Mouse (Mus musculus): ENCODE data around the gene Tnpo2. TPM values are rescaled to one million over a fixed set of nuclear protein-coding genes. Genes with fewer than 3 reads are reported as not detected.
"Not testable (repeated sequence)": the region's sequence is repeated elsewhere in the genome, so short reads cannot be mapped to it uniquely, and the experiment has no call there.

Tnpo2 gene
- total RNA-seq, 2 experiments from 2014 or later: 165 to 171 TPM

DNA sequence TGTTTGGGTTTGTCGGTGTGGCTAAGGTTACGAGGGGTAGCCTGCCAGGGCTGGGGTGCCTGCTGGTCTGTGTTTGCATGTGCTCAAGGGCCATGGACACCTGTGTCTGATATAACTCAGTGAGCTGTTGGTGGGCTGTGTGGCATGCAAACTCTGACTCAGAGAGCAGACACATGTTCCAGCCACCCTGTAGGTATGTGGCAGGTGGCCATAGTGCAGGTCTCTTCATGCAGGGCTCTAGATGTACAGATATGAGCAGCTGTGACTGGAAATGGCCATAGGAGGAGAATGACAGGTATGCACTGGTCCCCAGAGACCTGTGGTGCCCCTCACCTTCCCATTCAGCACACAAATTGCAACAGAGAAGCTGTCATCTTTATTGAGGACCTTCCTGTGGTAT is 30.4 kb downstream of the Tnpo2 start:
- DNase-seq (ENCODE audit: low spot score in 2 of 2): no peak
- intact Hi-C loops (cut with DNase I): no loop called here

DNA sequence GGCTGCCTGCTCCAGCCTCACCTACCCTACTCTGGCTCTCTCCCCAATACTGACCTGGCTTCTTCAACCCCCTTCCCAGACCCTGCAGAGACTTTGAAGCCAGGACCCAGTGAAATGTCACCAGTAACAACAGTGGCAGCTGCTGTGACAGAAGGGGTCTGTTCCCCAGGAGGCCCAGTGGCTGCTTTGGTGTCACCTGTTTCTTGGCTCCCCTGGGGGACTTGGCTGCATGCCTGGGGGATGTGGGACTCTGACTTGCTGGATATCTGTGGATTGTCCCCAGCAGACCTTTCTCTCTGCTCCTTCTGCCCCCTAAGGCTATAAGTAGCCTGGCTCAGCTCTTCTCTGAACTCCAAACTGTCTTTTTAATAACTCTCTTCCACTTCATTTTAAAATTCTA is 31.3 kb downstream of the Tnpo2 start, which contains the start of gene Gm5741:
Gm5741 (minus strand) TSS at position 1 of the 400 bp plus-strand sequence.
- no peak for DNase-seq (ENCODE audit: low spot score in 2 of 2)
- intact Hi-C loops (cut with DNase I): no loop called here

DNA sequence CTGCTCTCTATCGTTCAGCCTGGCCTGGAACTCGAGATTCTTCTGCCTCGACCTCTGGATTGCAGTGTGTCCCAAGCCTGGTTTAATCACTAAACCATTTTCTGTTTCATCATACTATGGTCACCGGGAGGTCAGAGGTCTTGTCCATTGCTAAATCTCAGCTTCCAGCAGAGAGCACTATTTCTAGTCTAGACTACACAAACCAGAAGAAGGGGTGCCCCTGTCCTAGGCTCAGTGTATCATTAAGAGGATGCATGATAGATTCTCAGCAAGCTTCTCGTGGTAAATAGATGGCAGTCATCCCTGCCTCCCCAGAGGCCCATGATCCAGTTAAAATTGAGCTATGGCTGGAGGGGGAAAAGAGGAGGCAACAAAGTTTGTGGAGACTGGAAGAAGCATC is 34.3 kb downstream of the Tnpo2 start:
- intact Hi-C loops (cut with DNase I): no loop called here

DNA sequence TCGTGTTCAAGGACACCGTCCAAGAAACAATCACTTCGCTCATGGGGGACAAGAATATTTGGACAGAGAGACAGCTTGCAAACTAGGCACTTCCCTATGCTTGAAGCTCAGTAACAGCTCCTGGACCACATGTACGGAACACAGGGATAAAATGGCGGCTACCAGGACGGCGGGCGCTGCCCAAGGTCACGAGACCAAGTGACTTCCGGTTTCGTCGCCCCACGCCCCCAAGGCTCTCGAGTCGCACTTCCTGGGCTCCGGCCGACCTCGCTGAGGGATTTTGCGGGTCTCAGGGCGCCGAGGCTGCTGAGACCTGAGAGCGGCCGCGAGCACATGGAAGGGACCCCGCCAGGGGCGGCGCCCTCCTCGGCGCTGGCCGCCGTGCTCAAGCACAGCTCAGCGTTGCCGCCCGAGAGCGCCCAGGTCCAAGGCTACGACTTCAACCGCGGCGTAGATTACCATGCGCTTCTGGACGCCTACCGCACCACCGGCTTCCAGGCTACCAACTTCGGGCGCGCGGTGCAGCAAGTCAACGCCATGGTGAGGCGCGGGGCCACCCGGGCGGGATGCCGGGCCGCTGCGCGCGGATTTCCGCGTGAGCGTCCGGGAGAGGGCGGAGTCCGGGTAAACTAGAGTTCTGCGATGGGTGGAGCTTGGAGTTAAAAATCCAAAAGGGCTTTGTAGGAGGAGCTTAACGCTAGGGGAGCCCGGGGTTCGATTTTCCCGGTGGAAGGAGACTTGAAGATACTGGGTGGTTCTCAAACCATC is 35.0 kb downstream of the Tnpo2 start, which contains the start of gene Dhps:
Dhps (plus strand) TSS at position 244 of the 768 bp plus-strand sequence.
- peak; percentile 93 to 94 for DNase-seq (ENCODE audit: low spot score in 2 of 2)
- intact Hi-C loops (cut with DNase I): no loop called here

More for the DNA sequence above, 34.3 kb downstream of the Tnpo2 start:
- no peak for DNase-seq (ENCODE audit: low spot score in 2 of 2)

DNA sequence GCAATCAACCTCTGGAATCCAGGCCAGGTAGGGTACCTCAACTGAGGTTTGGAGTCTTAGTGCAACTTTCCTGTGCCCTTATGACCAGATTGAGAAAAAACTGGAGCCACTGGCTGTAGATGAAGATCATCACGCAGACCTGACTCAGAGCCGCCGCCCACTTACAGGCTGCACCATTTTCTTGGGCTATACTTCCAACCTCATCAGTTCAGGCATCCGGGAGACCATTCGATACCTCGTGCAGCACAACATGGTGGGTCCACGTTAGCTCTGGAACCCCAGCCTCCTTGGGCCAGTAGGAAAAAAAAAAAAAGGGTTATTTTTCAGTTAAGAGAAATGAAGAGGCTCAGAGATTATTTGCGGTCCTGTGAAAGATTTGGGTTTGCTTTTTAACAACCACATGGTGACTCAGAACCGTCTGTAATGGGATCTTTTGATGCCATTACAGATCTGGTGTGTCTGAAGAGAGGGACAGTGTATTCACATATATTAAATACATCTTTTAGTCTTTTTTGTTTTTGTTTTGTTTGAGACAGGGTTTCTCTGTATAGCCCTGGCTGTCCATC is 35.7 kb downstream of the Tnpo2 start:
- intact Hi-C loops (cut with DNase I): no loop called here
- no peak for DNase-seq (ENCODE audit: low spot score in 2 of 2)

DNA sequence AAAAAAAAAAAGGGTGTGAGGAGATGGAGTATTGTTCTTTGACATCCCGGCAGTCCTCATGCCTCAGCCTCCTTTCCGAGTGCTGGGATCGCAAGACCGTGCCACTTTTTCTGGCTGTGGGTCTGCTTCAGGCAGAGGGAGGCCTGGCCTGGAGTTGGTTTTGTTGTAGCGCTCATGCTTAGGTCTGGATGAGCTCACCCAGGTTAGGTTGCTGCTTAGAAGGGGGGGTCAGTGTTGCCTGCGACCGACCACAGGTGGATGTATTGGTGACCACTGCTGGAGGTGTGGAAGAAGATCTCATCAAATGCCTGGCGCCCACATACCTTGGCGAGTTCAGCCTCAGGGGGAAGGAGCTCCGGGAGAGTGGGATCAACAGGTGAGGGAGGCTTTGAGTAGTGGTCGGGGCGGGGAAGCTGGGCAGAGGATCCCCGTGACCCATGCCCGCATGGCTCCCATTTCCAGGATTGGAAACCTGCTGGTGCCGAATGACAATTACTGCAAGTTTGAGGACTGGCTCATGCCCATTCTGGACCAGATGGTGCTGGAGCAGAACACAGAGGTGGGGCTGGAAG is 36.4 kb downstream of the Tnpo2 start:
- no peak for DNase-seq (ENCODE audit: low spot score in 2 of 2)
- intact Hi-C loops (cut with DNase I): no loop called here

DNA sequence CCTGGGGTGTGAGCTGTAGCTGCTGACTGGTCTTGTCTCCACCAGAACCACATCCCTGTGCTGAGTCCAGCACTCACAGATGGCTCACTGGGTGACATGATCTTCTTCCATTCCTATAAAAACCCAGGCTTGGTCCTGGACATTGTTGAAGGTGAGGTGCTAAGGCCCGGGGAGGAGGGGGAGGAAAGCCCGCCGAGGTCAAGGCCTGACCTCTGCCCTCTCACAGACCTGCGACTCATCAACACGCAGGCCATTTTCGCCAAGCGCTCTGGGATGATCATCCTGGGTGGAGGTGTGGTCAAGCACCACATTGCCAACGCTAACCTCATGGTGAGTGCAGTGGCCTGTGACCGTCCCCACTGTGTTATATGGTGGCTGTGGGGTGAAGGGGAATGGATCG is 37.5 kb downstream of the Tnpo2 start:
- intact Hi-C loops (cut with DNase I): no loop called here
- DNase-seq (ENCODE audit: low spot score in 2 of 2): no peak

DNA sequence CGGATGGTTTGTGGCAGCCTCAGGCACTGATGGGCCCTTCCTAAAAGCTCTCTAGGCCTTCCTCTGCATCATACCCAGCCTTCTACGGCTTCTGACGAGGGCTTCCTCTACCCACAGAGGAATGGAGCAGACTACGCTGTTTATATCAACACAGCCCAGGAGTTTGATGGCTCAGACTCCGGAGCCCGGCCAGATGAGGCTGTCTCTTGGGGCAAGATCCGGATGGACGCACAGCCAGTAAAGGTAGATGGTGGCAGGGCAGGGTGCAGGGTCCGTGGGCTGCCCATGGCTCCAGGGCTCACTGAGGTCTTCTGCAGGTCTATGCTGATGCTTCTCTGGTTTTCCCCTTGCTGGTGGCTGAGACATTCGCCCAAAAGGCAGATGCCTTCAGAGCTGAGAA is 37.9 kb downstream of the Tnpo2 start:
- no peak for DNase-seq (ENCODE audit: low spot score in 2 of 2)
- intact Hi-C loops (cut with DNase I): no loop called here

DNA sequence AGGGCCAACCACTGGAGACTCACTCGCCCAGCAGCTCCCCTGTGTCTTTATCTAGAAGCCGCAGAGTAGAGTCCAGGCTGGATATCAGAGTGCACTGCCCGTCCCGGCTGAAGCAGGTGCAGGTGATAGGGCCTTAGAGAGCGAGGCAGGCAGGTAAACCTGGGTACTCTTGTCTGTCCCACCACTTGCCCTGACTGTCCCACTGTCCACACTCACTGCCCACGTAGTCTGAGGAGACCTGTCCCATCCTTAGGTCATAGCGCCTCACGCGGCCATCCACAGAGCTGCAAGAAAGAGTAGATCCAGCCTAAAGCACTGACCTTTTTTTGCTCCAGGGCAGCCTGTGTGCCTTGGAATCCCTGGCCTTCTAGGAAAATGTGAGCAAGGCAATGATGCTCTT is 39.3 kb downstream of the Tnpo2 start:
- intact Hi-C loops (cut with DNase I): no loop called here
- DNase-seq (ENCODE audit: low spot score in 2 of 2): no peak

DNA sequence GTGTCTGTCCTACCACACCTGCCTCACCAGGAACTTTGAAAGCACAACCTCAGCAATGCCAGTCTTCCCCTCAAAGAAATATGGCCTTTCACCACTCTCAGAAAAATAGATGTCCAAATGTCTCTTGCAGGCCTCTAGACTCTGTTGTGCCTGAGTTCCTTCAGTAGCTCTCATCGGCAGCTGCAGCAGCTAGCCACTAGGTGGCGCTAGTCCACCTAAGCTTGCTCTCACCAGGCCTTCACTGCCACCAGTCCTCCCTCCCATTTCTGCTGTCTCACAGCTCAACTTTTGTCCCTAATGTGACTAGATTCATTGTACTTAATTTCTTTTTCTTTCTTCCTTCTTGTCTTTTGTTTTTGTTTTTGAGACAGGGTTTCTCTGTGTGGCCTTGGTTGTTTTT is 40.3 kb downstream of the Tnpo2 start:
- DNase-seq (ENCODE audit: low spot score in 2 of 2): peak; percentile 89 to 91
- intact Hi-C loops (cut with DNase I): no loop called here

DNA sequence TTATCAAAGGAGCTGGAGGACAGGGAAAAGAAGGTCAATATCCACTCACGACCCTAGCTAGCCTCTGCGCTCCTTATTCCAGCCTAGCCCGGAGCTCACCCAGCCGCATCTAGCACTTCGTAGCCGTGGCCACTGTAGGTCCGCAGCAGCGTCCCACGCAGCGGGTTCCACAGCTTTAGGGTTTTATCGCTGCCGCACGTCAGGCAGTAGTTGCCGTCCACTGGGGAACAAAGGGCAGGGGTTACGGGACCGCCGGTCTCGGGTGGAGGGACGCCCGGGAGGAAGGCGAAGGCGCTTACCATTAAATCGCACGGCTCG is 43.5 kb downstream of the Tnpo2 start:
- no peak for DNase-seq (ENCODE audit: low spot score in 2 of 2)
- intact Hi-C loops (cut with DNase I): loop anchor here (10.0 kb wide), 1 partner anchor 215 kb away; the partner anchor contains the start of genes Orc6 and Vps35

DNA sequence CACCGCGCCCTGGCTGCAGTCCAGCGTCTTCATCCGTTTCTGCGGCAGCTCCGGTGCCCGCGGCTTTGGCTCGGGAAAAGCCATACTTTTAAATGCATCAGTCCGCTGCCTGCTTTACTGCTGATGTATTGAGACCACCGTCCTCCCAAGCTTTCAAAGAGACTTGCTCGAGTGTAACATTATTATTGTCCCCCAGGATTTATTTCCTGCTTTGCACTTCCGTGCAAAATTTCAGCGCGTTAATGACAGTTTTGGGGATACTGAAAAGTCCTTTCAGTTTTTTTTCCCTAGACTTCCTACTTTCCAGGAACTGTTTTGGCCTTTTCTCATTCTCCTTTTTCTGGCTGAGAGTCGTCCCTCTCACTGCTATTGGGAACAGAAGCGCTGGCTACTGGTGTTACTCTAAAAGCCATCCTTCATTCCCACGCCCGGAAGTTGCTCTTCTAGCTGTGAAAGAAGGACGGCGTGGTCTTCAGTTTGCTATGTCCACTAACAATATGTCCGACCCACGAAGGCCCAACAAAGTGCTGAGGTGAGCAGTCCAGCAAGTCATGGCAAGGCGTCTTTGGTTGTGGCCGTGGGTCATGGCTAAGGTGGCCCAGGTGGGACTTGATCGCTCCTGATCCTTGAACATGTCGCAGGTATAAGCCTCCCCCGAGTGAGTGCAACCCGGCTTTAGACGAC is 44.0 kb downstream of the Tnpo2 start, which contains the start of gene Wdr83os:
Wdr83os (plus strand) TSS at position 209 of the 684 bp plus-strand sequence.
- DNase-seq (ENCODE audit: low spot score in 2 of 2): peak in 1 of 2 experiments; percentile 59
- intact Hi-C loops (cut with DNase I): loop anchor here (10.0 kb wide), 1 partner anchor 214 kb away; the partner anchor contains the start of genes Orc6 and Vps35

DNA sequence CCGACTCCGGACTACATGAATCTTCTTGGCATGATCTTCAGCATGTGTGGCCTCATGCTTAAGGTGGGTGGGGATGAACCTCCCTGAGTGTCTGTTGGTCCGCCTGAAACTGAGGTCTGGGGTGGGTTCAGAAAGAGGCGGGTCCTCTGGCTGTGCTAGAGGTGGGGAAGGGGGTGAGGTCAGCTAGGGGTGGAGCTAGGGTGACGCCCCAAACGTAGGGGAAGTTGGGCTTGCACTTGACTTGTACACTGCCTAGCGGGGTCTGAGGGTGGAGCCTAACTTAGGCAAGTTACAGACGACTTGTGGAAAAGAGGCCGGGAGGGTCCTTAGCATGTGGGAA is 44.5 kb downstream of the Tnpo2 start, which contains the start of gene Wdr83:
Wdr83 (minus strand) TSS at position 91 of the 340 bp plus-strand sequence.
- intact Hi-C loops (cut with DNase I): loop anchor here (10.0 kb wide), 1 partner anchor 214 kb away; the partner anchor contains the start of genes Orc6 and Vps35
- no peak for DNase-seq (ENCODE audit: low spot score in 2 of 2)

DNA sequence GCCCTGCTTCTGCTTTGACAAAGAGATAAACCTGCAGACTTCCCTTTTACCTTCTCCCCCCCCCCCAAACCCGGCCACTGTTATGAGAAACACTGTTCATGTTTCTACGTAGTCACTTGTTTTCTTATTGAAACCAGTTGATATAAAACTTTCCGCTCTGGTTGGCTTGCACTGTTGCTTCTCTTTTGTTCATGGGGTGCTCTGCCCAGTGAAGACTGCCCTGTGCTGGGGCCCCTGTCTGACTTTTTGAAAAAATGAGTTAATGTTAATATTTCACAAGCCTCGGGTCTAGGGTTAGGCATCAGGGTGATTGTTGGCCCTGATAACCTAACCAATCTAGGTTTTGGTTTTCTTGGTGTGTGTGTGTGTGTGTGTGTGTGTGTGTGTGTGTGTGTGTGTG is 45.5 kb downstream of the Tnpo2 start:
- DNase-seq (ENCODE audit: low spot score in 2 of 2): not testable (repeated sequence)
- intact Hi-C loops (cut with DNase I): loop anchor here (2.0 to 10.0 kb wide), 2 partner anchors 89 to 213 kb away; partner anchors contain the start of genes Orc6 and Vps35

DNA sequence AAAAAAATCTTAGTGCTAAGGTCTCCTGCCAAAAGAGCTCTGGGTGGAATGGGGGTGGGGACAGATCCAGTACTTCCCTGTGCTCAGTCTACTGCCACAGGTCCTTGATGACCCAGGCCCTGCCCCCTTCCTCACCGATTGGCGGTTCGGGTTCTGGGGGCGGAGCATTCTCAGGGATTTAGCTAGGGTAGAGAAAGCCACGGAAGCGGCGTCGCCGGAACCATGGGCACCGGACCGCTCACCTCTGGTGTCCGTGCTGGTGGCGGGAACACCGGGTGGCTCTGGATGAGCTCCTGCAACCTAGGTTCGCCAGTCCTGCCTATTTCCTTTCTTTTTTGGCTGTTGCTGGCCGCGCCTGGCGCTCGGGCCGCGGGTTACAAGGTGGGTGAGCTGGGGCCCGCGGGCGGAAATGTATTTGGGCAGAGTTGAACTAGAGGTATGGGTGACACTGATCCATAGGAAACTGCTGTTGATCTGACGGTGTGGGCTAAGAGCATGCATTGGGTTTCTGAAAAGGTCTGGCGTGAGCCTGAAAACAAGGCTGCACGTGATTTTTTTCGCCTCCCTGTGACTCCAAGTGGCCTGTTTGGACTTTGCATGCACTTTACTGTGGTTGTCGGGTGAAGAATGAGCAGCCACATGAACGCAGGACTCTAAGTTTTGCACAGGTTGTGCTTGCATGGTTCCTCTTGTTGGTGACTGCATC is 46.5 kb downstream of the Tnpo2 start, which contains the start of gene Man2b1:
Man2b1 (plus strand) TSS at position 163 of the 706 bp plus-strand sequence.
- intact Hi-C loops (cut with DNase I): loop anchor here (2.0 to 10.0 kb wide), 2 partner anchors 88 to 212 kb away; partner anchors contain the start of genes Orc6 and Vps35
- DNase-seq (ENCODE audit: low spot score in 2 of 2): peak; percentile 89 to 93

DNA sequence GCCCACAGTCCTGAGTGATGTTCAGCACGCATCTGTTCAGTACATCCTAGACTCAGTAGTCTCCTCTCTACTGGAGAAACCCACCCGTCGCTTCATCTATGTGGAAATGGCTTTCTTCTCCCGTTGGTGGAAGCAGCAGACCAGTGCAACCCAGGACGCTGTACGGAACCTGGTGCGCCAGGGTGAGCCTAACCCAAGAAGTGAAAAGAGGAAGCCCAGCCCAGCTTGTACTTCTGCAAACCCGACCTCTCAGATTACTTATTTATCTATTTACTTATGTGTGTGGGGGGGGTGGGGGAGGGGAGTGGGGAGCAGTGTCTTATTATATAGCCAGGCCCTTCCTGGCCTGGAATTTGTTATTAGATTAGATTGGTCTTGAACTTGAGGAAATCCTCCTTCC is 47.9 kb downstream of the Tnpo2 start:
- no peak for DNase-seq (ENCODE audit: low spot score in 2 of 2)
- intact Hi-C loops (cut with DNase I): loop anchor here (10.0 kb wide), 1 partner anchor 210 kb away; the partner anchor contains the start of genes Orc6 and Vps35

DNA sequence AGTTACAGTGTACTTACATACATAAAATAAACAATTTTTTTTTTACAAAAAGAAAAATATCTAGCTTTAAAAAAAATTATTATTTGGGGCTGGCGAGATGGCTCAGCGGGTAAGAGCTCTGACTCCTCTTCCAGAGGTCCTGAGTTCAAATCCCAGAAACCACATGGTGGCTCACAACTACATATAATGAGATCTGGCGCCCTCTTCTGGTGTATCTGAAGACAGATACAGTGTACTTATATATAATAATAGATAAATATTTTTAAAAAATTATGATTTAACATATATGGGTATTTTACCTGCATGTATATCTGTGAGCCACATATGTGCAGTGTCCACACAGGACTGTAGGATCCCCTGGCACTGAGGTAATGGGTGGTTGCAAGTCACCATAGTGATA is 49.5 kb downstream of the Tnpo2 start:
- DNase-seq (ENCODE audit: low spot score in 2 of 2): no peak
- intact Hi-C loops (cut with DNase I): loop anchor here (10.0 kb wide), 1 partner anchor 209 kb away; the partner anchor contains the start of genes Orc6 and Vps35

DNA sequence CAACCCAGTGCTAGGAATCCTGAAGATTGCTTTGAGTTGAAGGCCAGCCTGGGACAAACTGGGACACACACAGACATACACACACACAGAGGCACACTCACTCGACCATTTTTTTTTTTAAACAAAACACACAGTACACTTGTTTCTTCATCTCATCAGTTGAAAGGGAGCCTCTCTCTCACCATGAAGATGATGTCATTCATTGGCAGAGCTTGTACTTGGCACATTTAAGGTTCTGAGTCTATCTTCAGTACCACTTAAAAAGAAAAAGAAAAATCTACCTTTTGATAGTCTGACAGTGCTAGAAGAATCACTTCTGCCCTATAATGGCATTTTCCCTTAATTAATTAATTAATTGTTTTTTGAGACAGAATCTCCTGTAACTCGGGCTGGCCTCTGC is 52.1 kb downstream of the Tnpo2 start:
- intact Hi-C loops (cut with DNase I): loop anchor here (10.0 kb wide), 1 partner anchor 206 kb away; the partner anchor contains the start of genes Orc6 and Vps35
- no peak for DNase-seq (ENCODE audit: low spot score in 2 of 2)

DNA sequence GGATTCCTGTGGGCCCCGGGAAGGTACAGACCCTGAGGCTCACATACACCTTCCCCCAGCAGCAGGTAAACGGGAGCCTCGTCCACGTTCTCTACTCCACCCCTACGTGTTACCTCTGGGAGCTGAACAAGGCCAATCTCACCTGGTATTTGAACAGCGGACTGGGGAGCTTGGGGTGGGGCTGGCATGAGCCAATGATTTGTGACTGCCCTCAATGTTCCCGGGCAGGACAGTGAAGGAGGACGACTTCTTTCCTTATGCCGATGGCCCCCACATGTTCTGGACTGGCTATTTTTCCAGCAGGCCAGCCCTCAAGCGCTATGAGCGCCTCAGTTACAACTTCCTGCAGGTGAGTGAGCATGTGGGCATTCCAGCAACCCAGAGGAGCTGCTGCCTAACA is 54.1 kb downstream of the Tnpo2 start:
- no peak for DNase-seq (ENCODE audit: low spot score in 2 of 2)
- intact Hi-C loops (cut with DNase I): no loop called here

All from left cerebral cortex, postnatal 14 days (tissue).